Mouse (Mus musculus) bone marrow macrophage, adult 2 months (primary cell): ENCODE measurements around the gene Sh3rf3.

Source experiments
- CTCF ChIP-seq: IDR thresholded peaks from 2 replicates; pipeline ENCODE4 v1.5.1; 2012; ENCODE audit warnings: low read depth, mild to moderate bottlenecking, low read length, moderate library complexity
- POLR2A ChIP-seq: IDR thresholded peaks from 2 replicates; pipeline ENCODE4 v1.6.1; 2012; ENCODE audit warnings: mild to moderate bottlenecking, low read depth, low read length, borderline replicate concordance

DNA sequence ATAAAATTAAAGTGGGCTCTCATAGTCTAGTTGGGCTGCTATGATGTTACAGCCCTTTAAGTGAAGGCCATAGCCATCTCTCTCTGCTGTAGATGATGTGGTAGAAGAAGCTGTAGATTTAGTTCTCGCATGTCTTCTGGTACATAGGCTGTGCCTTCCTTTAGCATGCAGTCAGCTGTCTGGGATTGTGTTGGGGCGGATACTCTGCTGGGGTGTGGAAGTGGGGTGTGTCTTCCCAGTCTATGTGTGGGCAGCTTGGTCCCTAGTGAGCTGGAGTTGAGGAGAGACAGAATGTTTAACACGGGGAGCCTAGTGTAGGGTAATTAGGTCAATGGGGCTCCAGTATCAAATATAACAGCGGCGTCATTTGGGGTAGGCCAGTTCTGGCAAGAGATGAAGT lies 82.3 kb downstream of the Sh3rf3 start:
- TF ChIP-seq POLR2A (no peak), CTCF (no peak)
